Mouse (Mus musculus): Measurements from ENCODE around the gene Rhd. TPM values are rescaled to one million over a fixed set of nuclear protein-coding genes. Genes with fewer than 3 reads are reported as not detected.

The Rhd gene
- total and polyA plus RNA-seq, 3 experiments = 0.79 to 1.3 (median 1.1) TPM

GRCm38 (mm10) chr4:134884364-134884763, 20.0 kb downstream of the Rhd start:
- no peaks in the 10 kb centered on the region for H3K36me3 ChIP-seq (replicated peaks in 1 of 2; ENCODE audit: control insufficient read depth in 1 of 2, insufficient read depth in 1 of 2, low read length in 1 of 2)
- peaks cover 6 to 17% of the 10 kb centered on the region in 2 experiments; a peak in 3 of 4 replicates for H3K4me1 ChIP-seq (ENCODE audit: control insufficient read depth in 1 of 2, insufficient read depth in 2 of 2)
- dilution Hi-C loops (cut with MboI; ENCODE audit: extremely low pct_ligation_motif_present, extremely low pct_unique_long_range_greater_than_20kb, low sequenced_read_pairs) = no loop called here
- no peak overlapping the region for H3K9ac ChIP-seq (ENCODE audit: insufficient read depth, low read depth)
- H3K4me2 ChIP-seq (ENCODE audit: insufficient read depth, low read depth, poor library complexity, severe bottlenecking) = no peak overlapping the region
- no peak for DNase-seq (ENCODE audit: extremely low read depth)
- H3K79me2 ChIP-seq (replicated peaks; ENCODE audit: control insufficient read depth, extremely low read depth, insufficient read depth, poor library complexity, severe bottlenecking) = no peaks in the 10 kb centered on the region
- in situ Hi-C loops (cut with MboI; ENCODE audit: low pct_ligation_motif_present, low pct_unique_long_range_greater_than_20kb, low sequenced_read_pairs) = no loop called here
- no peaks in the 10 kb centered on the region for H3K9me3 ChIP-seq (replicated peaks; ENCODE audit: low read length)
- no peak overlapping the region for H3K27ac ChIP-seq (ENCODE audit: insufficient read depth, low read depth)
- H3K27me3 ChIP-seq (replicated peaks) = no peaks in the 10 kb centered on the region
- no peak overlapping the region for H3K4me3 ChIP-seq (replicated peaks in 1 of 3; ENCODE audit: low read depth in 2 of 3, low read length in 2 of 3, poor library complexity in 1 of 3)
- TF ChIP-seq POLR2AphosphoS2 (IDR thresholded peaks at IDR 0.05; ENCODE audit: low read depth, low read length) (no peak), E2F4 (IDR thresholded peaks at IDR 0.05; ENCODE audit: insufficient replicate concordance, low read depth, low read length) (no peak), CHD1 (IDR thresholded peaks at IDR 0.05; ENCODE audit: low read depth, low read length) (no peak), ETS1 (conservative IDR thresholded peaks at IDR 0.05; ENCODE audit: low read depth, low read length) (no peak), TCF12 (IDR thresholded peaks at IDR 0.05; ENCODE audit: low read depth, low read length) (no peak), ELF1 (IDR thresholded peaks at IDR 0.05; ENCODE audit: low read depth, low read length) (no peak), SMC3 (IDR thresholded peaks at IDR 0.05; ENCODE audit: low read depth, low read length) (no peak), ZNF384 (IDR thresholded peaks at IDR 0.05; ENCODE audit: low read depth, low read length) (no peak), KAT2A (IDR thresholded peaks at IDR 0.05; ENCODE audit: insufficient replicate concordance, low read length) (no peak), HCFC1 (IDR thresholded peaks at IDR 0.05; ENCODE audit: low read depth, low read length) (no peak)

DNA sequence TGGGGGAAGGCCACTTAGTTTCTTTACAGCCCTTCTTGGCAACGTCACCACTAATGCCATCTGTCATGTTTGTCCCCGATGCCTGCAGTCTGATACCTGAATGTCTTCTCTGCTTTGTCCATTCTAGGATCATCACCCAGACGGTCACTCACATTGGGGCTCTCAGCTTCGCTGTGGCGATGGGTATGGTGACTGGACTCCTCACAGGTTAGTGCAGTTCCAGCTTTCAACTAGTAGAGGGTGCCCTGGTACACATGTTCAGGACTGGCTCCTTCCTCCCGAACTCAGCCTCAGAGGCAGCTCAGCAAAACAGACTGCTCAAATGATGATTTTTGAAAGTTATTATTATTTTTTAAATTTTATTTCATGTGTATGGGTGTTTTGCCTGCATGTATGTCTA, 27.8 kb downstream of the Rhd start:
- peak; percentile 77 for DNase-seq (ENCODE audit: extremely low read depth)
- Histone ChIP-seq H3K27ac (ENCODE audit: insufficient read depth, low read depth) (no peak overlapping the region), H3K79me2 (replicated peaks; ENCODE audit: control insufficient read depth, extremely low read depth, insufficient read depth, poor library complexity, severe bottlenecking) (no peaks in the 10 kb centered on the region), H3K36me3 (replicated peaks in 1 of 2; ENCODE audit: control insufficient read depth in 1 of 2, insufficient read depth in 1 of 2, low read length in 1 of 2) (peaks cover 17 to 48% of the 10 kb centered on the region in 2 experiments), H3K4me2 (ENCODE audit: insufficient read depth, low read depth, poor library complexity, severe bottlenecking) (no peak overlapping the region), H3K4me1 (ENCODE audit: control insufficient read depth in 1 of 2, insufficient read depth in 2 of 2) (no peaks in the 10 kb centered on the region), H3K9ac (ENCODE audit: insufficient read depth, low read depth) (no peak overlapping the region), H3K9me3 (replicated peaks; ENCODE audit: low read length) (no peaks in the 10 kb centered on the region), H3K4me3 (replicated peaks in 1 of 3; ENCODE audit: low read depth in 2 of 3, low read length in 2 of 3, poor library complexity in 1 of 3) (no peak overlapping the region), H3K27me3 (replicated peaks) (no peaks in the 10 kb centered on the region)
- in situ Hi-C loops (cut with MboI; ENCODE audit: low pct_ligation_motif_present, low pct_unique_long_range_greater_than_20kb, low sequenced_read_pairs) = no loop called here
- no peak for TF ChIP-seq USF1 (IDR thresholded peaks at IDR 0.05; ENCODE audit: low read depth, low read length)
- peak; percentile 79 for TF ChIP-seq RAD21 (IDR thresholded peaks at IDR 0.05; ENCODE audit: low read depth, low read length)
- 0 out of 2 replicates have a peak, but pooled peaks have one; percentile 40 for TF ChIP-seq MYC (IDR thresholded peaks at IDR 0.05; ENCODE audit: low read depth, low read length)
- no peak for TF ChIP-seq PAX5 (IDR thresholded peaks at IDR 0.05; ENCODE audit: low read length)
- TF ChIP-seq ZMIZ1 (IDR thresholded peaks at IDR 0.05; ENCODE audit: low read depth, low read length) = no peak
- TF ChIP-seq UBTF (IDR thresholded peaks at IDR 0.05; ENCODE audit: low read depth, low read length) = no peak
- TF ChIP-seq JUND (conservative IDR thresholded peaks at IDR 0.05; ENCODE audit: low read depth, low read length) = no peak
- peak; percentile 69 for TF ChIP-seq SMC3 (IDR thresholded peaks at IDR 0.05; ENCODE audit: low read depth, low read length)
- no peak for TF ChIP-seq EP300 (IDR thresholded peaks at IDR 0.05; ENCODE audit: low read length)
- TF ChIP-seq E2F4 (IDR thresholded peaks at IDR 0.05; ENCODE audit: insufficient replicate concordance, low read depth, low read length) = no peak
- TF ChIP-seq MEF2A (IDR thresholded peaks at IDR 0.05; ENCODE audit: borderline replicate concordance, low read depth, low read length) = no peak
- TF ChIP-seq MAFK (IDR thresholded peaks at IDR 0.05; ENCODE audit: insufficient replicate concordance, low read length) = no peak
- no peak for TF ChIP-seq GABPA (IDR thresholded peaks at IDR 0.05; ENCODE audit: insufficient replicate concordance, low read depth, low read length)
- no peak for TF ChIP-seq TBP (conservative IDR thresholded peaks at IDR 0.05; ENCODE audit: low read depth, low read length)
- no peak for TF ChIP-seq MAZ (IDR thresholded peaks at IDR 0.05; ENCODE audit: low read depth, low read length)
- TF ChIP-seq CHD2 (IDR thresholded peaks at IDR 0.05; ENCODE audit: low read length) = no peak
- no peak for TF ChIP-seq ETS1 (conservative IDR thresholded peaks at IDR 0.05; ENCODE audit: low read depth, low read length)
- TF ChIP-seq MAX (IDR thresholded peaks at IDR 0.05; ENCODE audit: low read length) = no peak
- 0 out of 2 replicates have a peak, but pooled peaks have one; percentile 11 for TF ChIP-seq TCF12 (IDR thresholded peaks at IDR 0.05; ENCODE audit: low read depth, low read length)
- no peak for TF ChIP-seq MXI1 (IDR thresholded peaks at IDR 0.05; ENCODE audit: low read depth, low read length)
- peak; percentile 84 to 97 for TF ChIP-seq CTCF (conservative IDR thresholded peaks at IDR 0.05 in 1 of 2, IDR thresholded peaks at IDR 0.05 in 1 of 2; ENCODE audit: low read depth in 2 of 2, low read length in 2 of 2)
- dilution Hi-C loops (cut with MboI; ENCODE audit: extremely low pct_ligation_motif_present, extremely low pct_unique_long_range_greater_than_20kb, low sequenced_read_pairs) = no loop called here

All from CH12.LX (cell line).